Mouse (Mus musculus) ES-E14 (cell line): ENCODE measurements at regions not wholly inside any gene's neighbourhood (a gene's known extent, or its start where the extent isn't known, plus 50 kb on each side); places are given as distances from the start of the nearest gene placed in this dataset.

ENCODE experiments used
- DNase-seq: peaks from one replicate; pipeline ENCODE4 v3.0.0-alpha.2; 2013; ENCODE audit warnings: low read depth, low spot score
- H3K27ac ChIP-seq: 2 replicates; pipeline ENCODE4 v1.5.1; 2012; ENCODE audit warnings: low read depth, mild to moderate bottlenecking, low read length, moderate library complexity, mixed read lengths; ENCODE audit not compliant: poor library complexity, insufficient read depth, severe bottlenecking
- H3K36me3 ChIP-seq: 2 replicates; pipeline ENCODE4 v1.6.1; 2012; ENCODE audit warnings: mild to moderate bottlenecking, low read length, moderate library complexity, mixed read lengths; ENCODE audit not compliant: control insufficient read depth, poor library complexity, insufficient read depth, severe bottlenecking
- H3K4me1 ChIP-seq, 2 experiments: fragments of 150-350 bp in 1 of 2; sonication (generic) in 1 of 2; 2 replicates each; pipeline ENCODE4 v1.6.1; 2012; ENCODE audit warnings: low read length in 2 of 2, mild to moderate bottlenecking in 1 of 2, mixed read lengths in 1 of 2; ENCODE audit not compliant: control insufficient read depth in 2 of 2, insufficient read depth in 2 of 2, poor library complexity in 1 of 2
- H3K4me3 ChIP-seq, 2 experiments: fragments of 150-350 bp in 1 of 2; sonication (generic) in 1 of 2; 2 replicates each; pipeline ENCODE4 v1.5.1; 2012; ENCODE audit warnings: low read length in 2 of 2, low read depth in 1 of 2, mild to moderate bottlenecking in 1 of 2, mixed read lengths in 1 of 2; ENCODE audit not compliant: insufficient read depth in 1 of 2, poor library complexity in 1 of 2, severe bottlenecking in 1 of 2
- H3K9ac ChIP-seq: 2 replicates; pipeline ENCODE4 v1.6.1; 2012; ENCODE audit warnings: low read depth, mild to moderate bottlenecking, low read length, mixed read lengths; ENCODE audit not compliant: poor library complexity, insufficient read depth, severe bottlenecking
- H3K9me3 ChIP-seq: fragments of 150-350 bp; sonication (generic); 2 replicates; pipeline ENCODE4 v1.6.1; 2012; ENCODE audit warnings: low read depth, mild to moderate bottlenecking, low read length; ENCODE audit not compliant: control insufficient read depth, insufficient read depth
- CHD2 ChIP-seq: IDR thresholded peaks from 2 replicates; pipeline ENCODE4 v1.6.1; 2014; ENCODE audit warnings: mild to moderate bottlenecking, low read depth, low read length, inconsistent platforms
- HCFC1 ChIP-seq: IDR thresholded peaks from 2 replicates; pipeline ENCODE4 v1.6.1; 2012; ENCODE audit warnings: low read length, inconsistent platforms, borderline replicate concordance; ENCODE audit not compliant: insufficient read depth
- MAFK ChIP-seq: IDR thresholded peaks from 2 replicates; pipeline ENCODE4 v1.6.1; 2014; ENCODE audit warnings: mild to moderate bottlenecking, low read depth, low read length, inconsistent platforms; ENCODE audit not compliant: insufficient read depth
- ZC3H11A ChIP-seq: IDR thresholded peaks from 2 replicates; pipeline ENCODE4 v1.6.1; 2012; ENCODE audit warnings: low read depth, mild to moderate bottlenecking, inconsistent platforms, low read length, borderline replicate concordance
- ZNF384 ChIP-seq: IDR thresholded peaks from 2 replicates; pipeline ENCODE4 v1.6.1; 2012; ENCODE audit warnings: low read depth, low read length, inconsistent platforms
- in situ Hi-C, 2 experiments: fragments of 600-800 bp; cut with MboI; formaldehyde crosslinking; loops; one replicate each; pipeline ENCODE4 v1.15.1; 2025; ENCODE audit warnings: low sequenced_read_pairs in 2 of 2, inconsistent platforms in 1 of 2; ENCODE audit not compliant: unreplicated experiment in 2 of 2

DNA sequence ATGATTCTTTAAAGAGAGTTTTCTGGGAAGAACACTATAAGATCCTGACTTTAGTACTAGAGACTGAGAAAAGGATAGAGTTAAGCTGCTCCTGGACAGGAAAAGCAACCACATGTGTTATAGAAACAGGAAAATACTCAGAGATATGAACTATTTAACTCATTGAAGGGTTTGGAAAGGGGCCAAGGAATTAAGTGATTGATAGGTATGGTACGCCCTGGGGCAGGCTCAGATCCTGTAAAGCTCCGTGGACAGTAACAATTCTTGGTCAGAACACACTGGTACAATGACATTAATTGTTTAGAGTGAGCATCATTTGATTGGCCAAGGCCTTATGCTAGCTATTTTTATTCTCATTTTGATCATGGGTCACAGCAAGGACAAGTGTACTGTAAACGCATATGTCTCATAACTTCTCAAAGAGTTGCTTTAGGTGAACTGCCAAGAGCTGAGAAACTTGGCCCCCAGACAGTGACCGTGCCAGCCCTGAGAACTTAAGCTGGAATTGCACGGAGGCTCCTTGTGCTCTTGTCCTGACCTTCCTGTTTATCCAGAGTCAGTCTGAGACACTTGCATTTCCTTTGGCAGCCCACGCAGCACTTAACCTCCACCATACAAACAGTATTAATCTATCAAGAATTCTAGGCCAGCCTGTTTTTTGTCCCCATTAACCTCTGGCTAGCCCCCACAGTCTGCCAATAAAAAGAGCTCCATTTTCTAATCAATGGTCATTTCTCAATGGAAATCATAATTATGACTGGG, 210.5 kb upstream of the Fbxl4 start:
- no peak for TF ChIP-seq CHD2
- no peak for TF ChIP-seq MAFK
- TF ChIP-seq ZC3H11A = no peak
- TF ChIP-seq HCFC1 = no peak
- TF ChIP-seq ZNF384 = no peak
- in situ Hi-C loops = no loop called here
- no peak for DNase-seq
- Histone ChIP-seq H3K27ac (no peak overlapping the region), H3K36me3 (no peaks in the 10 kb centered on the region), H3K4me3 (no peak overlapping the region), H3K9me3 (no peaks in the 10 kb centered on the region), H3K9ac (no peak overlapping the region), H3K4me1 (peaks cover 8 to 9% of the 10 kb centered on the region in 2 experiments; a peak in 3 of 4 replicates)

- H3K4me1 ChIP-seq = peaks cover 0 to 6% of the 10 kb centered on the region in 2 experiments; a peak in 1 of 4 replicates
- no peak for DNase-seq
- H3K36me3 ChIP-seq = no peaks in the 10 kb centered on the region
- no peak overlapping the region for H3K27ac ChIP-seq
- no peak overlapping the region for H3K4me3 ChIP-seq
- H3K9me3 ChIP-seq = no peaks in the 10 kb centered on the region
- TF ChIP-seq MAFK (no peak), HCFC1 (no peak), ZC3H11A (no peak), CHD2 (no peak), ZNF384 (no peak)
- H3K9ac ChIP-seq = no peak overlapping the region
- in situ Hi-C loops = no loop called here
These were observed 205.3 kb upstream of the Fbxl4 start for GRCm38 (mm10) chr4:22151899-22152493.

- TF ChIP-seq ZC3H11A (no peak), HCFC1 (no peak), MAFK (no peak), CHD2 (no peak), ZNF384 (no peak)
- Histone ChIP-seq H3K9me3 (no peaks in the 10 kb centered on the region), H3K4me3 (no peak overlapping the region), H3K9ac (no peak overlapping the region), H3K27ac (no peak overlapping the region), H3K36me3 (no peaks in the 10 kb centered on the region), H3K4me1 (peaks cover 0 to 4% of the 10 kb centered on the region in 2 experiments; a peak in 1 of 4 replicates)
- DNase-seq = no peak
- in situ Hi-C loops = no loop called here
These were observed 204.3 kb upstream of the Fbxl4 start for GRCm38 (mm10) chr4:22152971-22153544.

DNA sequence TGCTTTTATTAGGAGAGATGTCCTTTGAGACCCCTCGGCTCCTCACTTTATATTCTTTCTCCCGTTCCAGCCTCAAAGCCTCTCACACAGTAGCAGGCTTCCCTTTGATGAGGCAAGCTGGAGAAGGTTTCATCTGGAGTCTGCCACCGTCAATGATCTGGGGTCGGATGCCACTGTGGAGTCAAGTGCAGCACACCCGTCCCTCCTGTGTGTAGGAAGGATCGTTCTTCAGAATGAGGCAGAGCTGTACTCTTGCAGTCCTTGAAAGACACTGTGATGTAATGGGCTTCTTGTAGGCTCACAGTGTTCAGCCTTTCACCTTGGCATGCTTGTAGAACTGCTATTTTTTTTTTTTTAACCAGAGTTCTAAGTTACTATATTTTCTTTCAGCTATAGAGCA, 203.7 kb upstream of the Fbxl4 start:
- H3K9ac ChIP-seq = no peak overlapping the region
- H3K9me3 ChIP-seq = no peaks in the 10 kb centered on the region
- no peak for DNase-seq
- H3K36me3 ChIP-seq = no peaks in the 10 kb centered on the region
- no peak overlapping the region for H3K4me3 ChIP-seq
- peaks cover 0 to 4% of the 10 kb centered on the region in 2 experiments; a peak in 1 of 4 replicates for H3K4me1 ChIP-seq
- in situ Hi-C loops = no loop called here
- no peak overlapping the region for H3K27ac ChIP-seq
- TF ChIP-seq MAFK = no peak
- no peak for TF ChIP-seq ZNF384
- TF ChIP-seq CHD2 = no peak
- TF ChIP-seq HCFC1 = no peak
- TF ChIP-seq ZC3H11A = no peak
